Mouse (Mus musculus): ENCODE results near the gene Prss2.
"Not testable (repeated sequence)": the region's sequence is repeated elsewhere in the genome, so short reads cannot be mapped to it uniquely, and the experiment has no call there.

The Prss2 gene

GRCm38 (mm10) chr6:41556389-41556788 is 34.8 kb downstream of the Prss2 start:
- no peak for DNase-seq (ENCODE audit: low read depth)

- no peak for DNase-seq (ENCODE audit: low read depth)
These were observed 35.9 kb downstream of the Prss2 start for GRCm38 (mm10) chr6:41557468-41557867.

- DNase-seq (ENCODE audit: low read depth): no peak
These were observed 36.7 kb downstream of the Prss2 start for GRCm38 (mm10) chr6:41558271-41558670.

- DNase-seq (ENCODE audit: low read depth): no peak
These were observed 37.7 kb downstream of the Prss2 start for GRCm38 (mm10) chr6:41559331-41559730.

DNA sequence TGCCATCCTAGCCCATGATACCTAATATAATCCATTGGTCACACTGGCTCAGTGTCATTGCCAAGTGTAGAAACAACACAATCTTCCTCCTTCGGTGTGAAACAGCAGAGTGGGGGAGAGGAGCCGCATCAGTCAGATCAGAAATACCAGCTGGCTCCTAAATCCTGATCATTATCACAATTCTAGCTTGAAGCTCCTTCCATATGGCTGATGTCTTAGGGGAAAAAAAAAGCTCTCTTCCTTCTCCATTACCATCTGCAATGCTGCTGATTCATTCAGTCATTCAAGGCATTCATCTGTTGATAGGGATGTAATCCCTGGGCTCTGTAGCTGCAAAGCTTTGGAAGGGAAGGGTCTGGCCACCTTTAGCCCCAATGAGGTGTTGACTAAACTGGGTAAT is 38.7 kb downstream of the Prss2 start:
- no peak for DNase-seq (ENCODE audit: low read depth)

- no peak for DNase-seq (ENCODE audit: low read depth)
These were observed 41.0 kb downstream of the Prss2 start for GRCm38 (mm10) chr6:41562598-41562997.

DNA sequence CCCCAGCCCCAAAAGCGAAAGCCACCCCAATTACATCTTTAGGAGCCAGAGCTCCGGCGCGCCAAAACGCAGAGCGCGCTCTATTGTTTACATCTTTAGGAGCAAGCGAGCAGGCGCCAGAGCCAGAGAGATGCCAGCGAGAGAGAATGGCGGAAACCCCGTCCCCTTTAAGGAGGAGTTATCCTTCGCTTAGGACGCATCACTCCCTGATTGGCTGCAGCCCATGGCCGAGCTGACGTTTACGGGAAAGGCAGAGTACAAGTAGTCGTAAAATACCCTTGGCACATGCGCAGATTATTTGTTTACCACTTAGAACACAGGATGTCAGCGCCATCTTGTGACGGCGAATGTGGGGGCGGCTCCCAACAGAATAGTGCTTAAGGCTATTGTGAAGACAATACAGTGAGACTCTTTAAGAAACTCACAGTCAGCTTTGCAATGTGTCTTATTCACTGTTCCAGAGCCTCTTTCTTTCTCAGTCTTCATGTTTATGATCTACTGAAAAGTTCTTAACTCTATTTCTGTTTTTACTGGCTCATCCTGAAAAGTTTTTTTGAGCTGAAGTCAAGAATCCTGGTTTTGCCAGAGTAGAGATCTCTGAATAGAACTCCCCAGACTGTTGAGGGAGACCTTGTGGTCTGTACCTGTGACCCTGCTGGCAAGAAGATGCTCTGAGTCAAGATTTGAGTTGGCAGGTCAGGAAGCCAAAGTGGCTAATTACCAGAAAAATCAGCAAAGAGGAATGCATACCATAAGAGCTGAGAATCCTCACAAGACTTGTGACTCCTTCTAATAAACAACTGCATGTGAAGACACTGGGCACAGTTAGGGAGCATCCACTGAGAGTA is 41.7 kb downstream of the Prss2 start:
- DNase-seq (ENCODE audit: low read depth): not testable (repeated sequence)

DNA sequence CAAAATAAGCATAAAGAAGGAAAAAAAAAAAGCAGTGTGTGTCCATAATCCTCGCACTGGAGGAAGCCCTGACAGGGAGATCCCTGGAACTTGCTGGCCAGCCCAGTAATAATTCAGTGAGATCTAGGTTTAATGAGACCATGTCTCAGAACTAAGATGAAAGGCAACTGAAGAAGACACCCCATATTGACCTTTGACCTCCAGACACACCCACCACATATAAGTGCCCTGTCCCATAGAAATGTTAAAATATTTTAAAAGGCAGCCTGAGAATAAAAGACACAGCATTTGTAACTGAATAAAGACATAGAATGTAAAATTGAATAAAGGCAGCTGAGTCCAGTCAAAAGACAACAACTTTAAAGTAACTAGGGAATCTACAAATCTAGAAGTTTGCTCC is 43.7 kb downstream of the Prss2 start:
- DNase-seq (ENCODE audit: low read depth): no peak

DNA sequence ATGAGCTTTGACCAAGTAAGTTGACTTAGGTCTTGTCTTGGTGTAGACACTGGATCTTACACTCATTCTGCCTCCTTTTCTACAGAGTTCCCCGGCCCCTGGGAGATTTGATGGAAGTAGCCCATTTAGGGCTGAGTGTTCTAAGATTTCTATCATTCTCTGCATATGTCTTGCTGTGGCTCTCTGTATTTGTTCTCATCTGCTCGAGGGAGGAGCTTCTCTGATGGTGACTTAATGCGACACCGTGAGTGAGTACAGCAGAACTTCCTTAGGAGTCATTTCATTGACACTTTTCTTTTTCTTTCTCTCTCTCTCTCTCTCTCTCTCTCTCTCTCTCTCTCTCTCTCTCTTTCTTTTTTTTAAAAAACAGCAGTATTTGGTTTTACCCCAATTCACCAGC is 45.4 kb downstream of the Prss2 start:
- no peak for DNase-seq (ENCODE audit: low read depth)

- DNase-seq (ENCODE audit: low read depth): no peak
These were observed 47.5 kb downstream of the Prss2 start for GRCm38 (mm10) chr6:41569078-41569477.
